Mouse (Mus musculus) CH12F3 (cell line): ENCODE results near the gene Metap2.
"Not testable (repeated sequence)": the region's sequence is repeated elsewhere in the genome, so short reads cannot be mapped to it uniquely, and the experiment has no call there.

Experiments used
- in situ Hi-C: fragments of 300-500 bp; cut with MboI; formaldehyde crosslinking; loops from 2 replicates; pipeline ENCODE4 v1.14.3; 2020; ENCODE audit warnings: low sequenced_read_pairs

Metap2 gene

GRCm38 (mm10) chr10:93856095-93856494 is 40.8 kb downstream of the Metap2 start:
- in situ Hi-C loops = no loop called here

GRCm38 (mm10) chr10:93855126-93855525 is 41.8 kb downstream of the Metap2 start:
- in situ Hi-C loops = no loop called here

GRCm38 (mm10) chr10:93846706-93847105 is 50.2 kb downstream of the Metap2 start:
- in situ Hi-C loops = no loop called here

GRCm38 (mm10) chr10:93835115-93835514 is 61.8 kb downstream of the Metap2 start:
- in situ Hi-C loops = not testable (repeated sequence)

GRCm38 (mm10) chr10:93834394-93834745 is 62.5 kb downstream of the Metap2 start:
- in situ Hi-C loops = no loop called here

- in situ Hi-C loops = no loop called here
These were observed 63.0 kb downstream of the Metap2 start for GRCm38 (mm10) chr10:93833699-93834393.

- in situ Hi-C loops = no loop called here
These were observed 63.6 kb downstream of the Metap2 start for GRCm38 (mm10) chr10:93833370-93833698.

GRCm38 (mm10) chr10:93832811-93833210 is 64.1 kb downstream of the Metap2 start:
- in situ Hi-C loops = no loop called here

GRCm38 (mm10) chr10:93831730-93832574 is 64.9 kb downstream of the Metap2 start:
- in situ Hi-C loops = no loop called here

GRCm38 (mm10) chr10:93830931-93831729 is 65.8 kb downstream of the Metap2 start, which contains the start of gene Usp44:
Usp44 (plus strand) TSS chr10:93831555.
- in situ Hi-C loops = no loop called here

GRCm38 (mm10) chr10:93829898-93830831 is 66.7 kb downstream of the Metap2 start:
- in situ Hi-C loops = no loop called here

- in situ Hi-C loops = no loop called here
These were observed 78.2 kb downstream of the Metap2 start for GRCm38 (mm10) chr10:93818661-93819060.

- in situ Hi-C loops = no loop called here
These were observed 83.1 kb downstream of the Metap2 start for GRCm38 (mm10) chr10:93813755-93814154.

GRCm38 (mm10) chr10:93812774-93813415 is 84.0 kb downstream of the Metap2 start:
- in situ Hi-C loops = no loop called here

- in situ Hi-C loops = no loop called here
These were observed 84.8 kb downstream of the Metap2 start for GRCm38 (mm10) chr10:93812098-93812497.

- in situ Hi-C loops = no loop called here
These were observed 86.2 kb downstream of the Metap2 start for GRCm38 (mm10) chr10:93810590-93811185.

GRCm38 (mm10) chr10:93809438-93809837 is 87.5 kb downstream of the Metap2 start:
- in situ Hi-C loops = loop anchor here (10.0 kb wide), 1 partner anchor 195 kb away; no protein-coding TSS in a partner anchor
